Mouse (Mus musculus): Measurements from ENCODE around the gene Tomt. TPM values are rescaled to one million over a fixed set of nuclear protein-coding genes. Genes with fewer than 3 reads are reported as not detected.

Gene Tomt
- polyA plus RNA-seq, 2 experiments, result 0.18 to 0.29 TPM

DNA sequence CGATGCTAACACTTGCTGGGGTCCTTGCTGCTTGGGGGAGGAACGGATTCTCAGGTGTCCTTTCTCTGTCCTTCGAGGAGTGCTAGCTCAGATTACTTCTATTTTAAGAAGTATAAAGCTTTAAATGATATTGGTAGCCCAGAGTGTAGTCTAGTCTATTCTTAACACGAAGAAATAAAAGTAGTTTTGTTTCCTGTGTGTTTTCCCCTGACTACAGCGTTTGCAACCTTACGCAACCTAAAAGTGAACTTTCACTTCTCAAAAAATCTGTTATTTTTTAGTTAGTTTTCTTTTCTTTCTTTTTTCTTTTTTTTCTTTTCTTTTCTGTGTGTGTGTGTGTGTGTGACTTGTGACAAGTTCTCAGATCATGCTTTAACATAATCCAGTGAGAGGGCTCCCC, 54.5 kb downstream of the Tomt start:
- no peak for DNase-seq (ENCODE audit: low spot score)
- no peak for ATAC-seq (ENCODE audit: low FRiP score, low read depth)
- WGBS, result 80% methylated on average over 6 of the region's 6 CpGs
- H3K4me3 ChIP-seq (replicated peaks; ENCODE audit: low read length), result no peak overlapping the region
- H3K36me3 ChIP-seq (ENCODE audit: control insufficient read depth, insufficient read depth, low read length), result no peaks in the 10 kb centered on the region
- no peaks in the 10 kb centered on the region for H3K9me3 ChIP-seq (ENCODE audit: control insufficient read depth, low read length)
- no peak for TF ChIP-seq POLR2A (IDR thresholded peaks at IDR 0.05; ENCODE audit: borderline replicate concordance, extremely low read depth, insufficient read depth, insufficient read length)
- no peak overlapping the region for H3K27ac ChIP-seq (replicated peaks; ENCODE audit: low read depth, low read length)
- no peak overlapping the region for H3K4me2 ChIP-seq (replicated peaks; ENCODE audit: low read depth, low read length, severe bottlenecking)
- no peaks in the 10 kb centered on the region for H3K4me1 ChIP-seq (ENCODE audit: control insufficient read depth, insufficient read depth, low read length)
- no peaks in the 10 kb centered on the region for H3K27me3 ChIP-seq (ENCODE audit: control insufficient read depth, insufficient read depth, low read length)
- no peak overlapping the region for H3K9ac ChIP-seq (ENCODE audit: low read depth, low read length, severe bottlenecking)

Small RNAs within 50 kb of the gene (microRNA-seq; reads per million reads assigned to microRNA genes)
- gene Gm22655, result not detected

Other genes starting within 250 kb of the Tomt start
- 21.4 and 27.6 TPM in 2 replicates for gene Clpb, start 242.7 kb downstream of the Tomt start, polyA plus RNA-seq (2012; rRNA removed)
- 41.7 and 51.9 TPM in 2 replicates for gene Clpb, start 242.7 kb downstream of the Tomt start, polyA plus RNA-seq (2014; fragmentation: Nextera tagmentation; extraction: Ambion mirVana)
- gene Phox2a, start 88.0 kb downstream of the Tomt start, polyA plus RNA-seq (2012; rRNA removed), result 0.13 and 0.41 TPM in 2 replicates
- gene Phox2a, start 88.0 kb downstream of the Tomt start, polyA plus RNA-seq (2014; fragmentation: Nextera tagmentation; extraction: Ambion mirVana), result 0.26 TPM in 1 of 2 replicates, not detected in the other
- 111 and 152 TPM in 2 replicates for gene Inppl1, start 68.1 kb downstream of the Tomt start, polyA plus RNA-seq (2012; rRNA removed)
- 30.5 and 44.5 TPM in 2 replicates for gene Inppl1, start 68.1 kb downstream of the Tomt start, polyA plus RNA-seq (2014; fragmentation: Nextera tagmentation; extraction: Ambion mirVana)
- 3.4 and 4.8 TPM in 2 replicates for gene Folr2, start 49.2 kb downstream of the Tomt start, polyA plus RNA-seq (2012; rRNA removed)
- gene Folr2, start 49.2 kb downstream of the Tomt start, polyA plus RNA-seq (2014; fragmentation: Nextera tagmentation; extraction: Ambion mirVana), result 2.8 and 3.1 TPM in 2 replicates
- 67.2 and 68.9 TPM in 2 replicates for gene Anapc15, start 42.6 kb downstream of the Tomt start, polyA plus RNA-seq (2012; rRNA removed)
- 44.7 and 60.5 TPM in 2 replicates for gene Anapc15, start 42.6 kb downstream of the Tomt start, polyA plus RNA-seq (2014; fragmentation: Nextera tagmentation; extraction: Ambion mirVana)
- gene Folr1, start 35.6 kb downstream of the Tomt start, polyA plus RNA-seq (2012; rRNA removed), result 1.1 and 1.3 TPM in 2 replicates
- 1.0 TPM in 1 of 2 replicates, not detected in the other for gene Folr1, start 35.6 kb downstream of the Tomt start, polyA plus RNA-seq (2014; fragmentation: Nextera tagmentation; extraction: Ambion mirVana)
- gene Lamtor1, start 455 bp downstream of the Tomt start, polyA plus RNA-seq (2012; rRNA removed), result 176 and 203 TPM in 2 replicates
- 154 and 166 TPM in 2 replicates for gene Lamtor1, start 455 bp downstream of the Tomt start, polyA plus RNA-seq (2014; fragmentation: Nextera tagmentation; extraction: Ambion mirVana)
- gene Lrrc51, start 27.5 kb upstream of the Tomt start, polyA plus RNA-seq (2012; rRNA removed), result 11.4 and 11.7 TPM in 2 replicates
- 7.5 and 12.6 TPM in 2 replicates for gene Lrrc51, start 27.5 kb upstream of the Tomt start, polyA plus RNA-seq (2014; fragmentation: Nextera tagmentation; extraction: Ambion mirVana)
- gene Numa1, start 27.8 kb upstream of the Tomt start, polyA plus RNA-seq (2012; rRNA removed), result 112 and 126 TPM in 2 replicates
- 106 and 126 TPM in 2 replicates for gene Numa1, start 27.8 kb upstream of the Tomt start, polyA plus RNA-seq (2014; fragmentation: Nextera tagmentation; extraction: Ambion mirVana)
- 12.9 and 15.4 TPM in 2 replicates for gene Il18bp, start 112.3 kb upstream of the Tomt start, polyA plus RNA-seq (2012; rRNA removed)
- 2.2 and 2.7 TPM in 2 replicates for gene Il18bp, start 112.3 kb upstream of the Tomt start, polyA plus RNA-seq (2014; fragmentation: Nextera tagmentation; extraction: Ambion mirVana)
- gene Rnf121, start 159.1 kb upstream of the Tomt start, polyA plus RNA-seq (2012; rRNA removed), result 62.3 and 83.0 TPM in 2 replicates
- gene Rnf121, start 159.1 kb upstream of the Tomt start, polyA plus RNA-seq (2014; fragmentation: Nextera tagmentation; extraction: Ambion mirVana), result 32.6 and 34.1 TPM in 2 replicates
- gene Xndc1, start 159.2 kb upstream of the Tomt start, polyA plus RNA-seq (2012; rRNA removed), result 65.1 and 77.5 TPM in 2 replicates
- gene Xndc1, start 159.2 kb upstream of the Tomt start, polyA plus RNA-seq (2014; fragmentation: Nextera tagmentation; extraction: Ambion mirVana), result 21.4 and 22.9 TPM in 2 replicates
- 9.0 and 9.5 TPM in 2 replicates for gene Xntrpc, start 159.4 kb upstream of the Tomt start, polyA plus RNA-seq (2012; rRNA removed)
- gene Xntrpc, start 159.4 kb upstream of the Tomt start, polyA plus RNA-seq (2014; fragmentation: Nextera tagmentation; extraction: Ambion mirVana), result 1.2 and 1.8 TPM in 2 replicates
- 5.5 and 10.8 TPM in 2 replicates for gene Trpc2, start 176.8 kb upstream of the Tomt start, polyA plus RNA-seq (2012; rRNA removed)
- gene Trpc2, start 176.8 kb upstream of the Tomt start, polyA plus RNA-seq (2014; fragmentation: Nextera tagmentation; extraction: Ambion mirVana), result not detected in 2 replicates
- gene Art1, start 195.4 kb upstream of the Tomt start, polyA plus RNA-seq (2012; rRNA removed), result 18.2 and 20.4 TPM in 2 replicates
- gene Art1, start 195.4 kb upstream of the Tomt start, polyA plus RNA-seq (2014; fragmentation: Nextera tagmentation; extraction: Ambion mirVana), result 15.9 and 21.7 TPM in 2 replicates
- 2.4 and 2.9 TPM in 2 replicates for gene Art5, start 203.1 kb upstream of the Tomt start, polyA plus RNA-seq (2012; rRNA removed)
- gene Art5, start 203.1 kb upstream of the Tomt start, polyA plus RNA-seq (2014; fragmentation: Nextera tagmentation; extraction: Ambion mirVana), result 2.5 and 3.0 TPM in 2 replicates
- gene Chrna10, start 210.5 kb upstream of the Tomt start, polyA plus RNA-seq (2012; rRNA removed), result 0.05 and 0.06 TPM in 2 replicates
- not detected in 2 replicates for gene Chrna10, start 210.5 kb upstream of the Tomt start, polyA plus RNA-seq (2014; fragmentation: Nextera tagmentation; extraction: Ambion mirVana)